Mouse (Mus musculus): ENCODE measurements at regions not wholly inside any gene's neighbourhood (a gene's known extent, or its start where the extent isn't known, plus 50 kb on each side); places are given as distances from the start of the nearest gene placed in this dataset.

- DNase-seq (ENCODE audit: low read depth, low spot score) = no peak
Observed at GRCm38 (mm10) chr8:10825981-10826380, 182.3 kb downstream of the Irs2 start.

- DNase-seq (ENCODE audit: low read depth, low spot score) = no peak
Observed at GRCm38 (mm10) chr8:10825192-10825926, 182.9 kb downstream of the Irs2 start.

GRCm38 (mm10) chr8:10821901-10822300, 186.4 kb downstream of the Irs2 start:
- DNase-seq (ENCODE audit: low read depth, low spot score) = peak; percentile 34

- DNase-seq (ENCODE audit: low read depth, low spot score) = no peak
Observed at GRCm38 (mm10) chr8:10814499-10814898, 193.8 kb downstream of the Irs2 start.

- no peak for DNase-seq (ENCODE audit: low read depth, low spot score)
Observed at GRCm38 (mm10) chr8:10812060-10812670, 196.1 kb downstream of the Irs2 start.

- DNase-seq (ENCODE audit: low read depth, low spot score) = no peak
Observed at GRCm38 (mm10) chr8:10807040-10807439, 201.2 kb downstream of the Irs2 start.

GRCm38 (mm10) chr8:10805405-10806151, 202.7 kb downstream of the Irs2 start:
- DNase-seq (ENCODE audit: low read depth, low spot score) = peak; percentile 25

- DNase-seq (ENCODE audit: low read depth, low spot score) = no peak
Observed at GRCm38 (mm10) chr8:10804974-10805373, 203.3 kb downstream of the Irs2 start.

- DNase-seq (ENCODE audit: low read depth, low spot score) = no peak
Observed at GRCm38 (mm10) chr8:10802003-10802402, 206.3 kb downstream of the Irs2 start.

GRCm38 (mm10) chr8:10801580-10801979, 206.7 kb downstream of the Irs2 start:
- DNase-seq (ENCODE audit: low read depth, low spot score) = no peak

GRCm38 (mm10) chr8:10798444-10798843, 209.8 kb downstream of the Irs2 start:
- no peak for DNase-seq (ENCODE audit: low read depth, low spot score)

- no peak for DNase-seq (ENCODE audit: low read depth, low spot score)
Observed at GRCm38 (mm10) chr8:10794367-10795189, 213.7 kb downstream of the Irs2 start.

- DNase-seq (ENCODE audit: low read depth, low spot score) = no peak
Observed at GRCm38 (mm10) chr8:10793670-10794366, 214.4 kb downstream of the Irs2 start.

- no peak for DNase-seq (ENCODE audit: low read depth, low spot score)
Observed at GRCm38 (mm10) chr8:10788496-10789200, 219.6 kb downstream of the Irs2 start.

- no peak for DNase-seq (ENCODE audit: low read depth, low spot score)
Observed at GRCm38 (mm10) chr8:10785801-10786200, 222.5 kb downstream of the Irs2 start.

GRCm38 (mm10) chr8:10785311-10785710, 222.9 kb downstream of the Irs2 start:
- no peak for DNase-seq (ENCODE audit: low read depth, low spot score)

GRCm38 (mm10) chr8:10784481-10784880, 223.8 kb downstream of the Irs2 start:
- DNase-seq (ENCODE audit: low read depth, low spot score) = no peak

GRCm38 (mm10) chr8:10781860-10782259, 226.4 kb downstream of the Irs2 start:
- DNase-seq (ENCODE audit: low read depth, low spot score) = no peak

GRCm38 (mm10) chr8:10779636-10780035, 228.6 kb downstream of the Irs2 start:
- no peak for DNase-seq (ENCODE audit: low read depth, low spot score)

- DNase-seq (ENCODE audit: low read depth, low spot score) = peak; percentile 74
Observed at GRCm38 (mm10) chr8:10775202-10776010, 232.9 kb downstream of the Irs2 start.
